Comparison of ENCODE assay signal across 7 mouse cellular contexts in the genomic region with DNA sequence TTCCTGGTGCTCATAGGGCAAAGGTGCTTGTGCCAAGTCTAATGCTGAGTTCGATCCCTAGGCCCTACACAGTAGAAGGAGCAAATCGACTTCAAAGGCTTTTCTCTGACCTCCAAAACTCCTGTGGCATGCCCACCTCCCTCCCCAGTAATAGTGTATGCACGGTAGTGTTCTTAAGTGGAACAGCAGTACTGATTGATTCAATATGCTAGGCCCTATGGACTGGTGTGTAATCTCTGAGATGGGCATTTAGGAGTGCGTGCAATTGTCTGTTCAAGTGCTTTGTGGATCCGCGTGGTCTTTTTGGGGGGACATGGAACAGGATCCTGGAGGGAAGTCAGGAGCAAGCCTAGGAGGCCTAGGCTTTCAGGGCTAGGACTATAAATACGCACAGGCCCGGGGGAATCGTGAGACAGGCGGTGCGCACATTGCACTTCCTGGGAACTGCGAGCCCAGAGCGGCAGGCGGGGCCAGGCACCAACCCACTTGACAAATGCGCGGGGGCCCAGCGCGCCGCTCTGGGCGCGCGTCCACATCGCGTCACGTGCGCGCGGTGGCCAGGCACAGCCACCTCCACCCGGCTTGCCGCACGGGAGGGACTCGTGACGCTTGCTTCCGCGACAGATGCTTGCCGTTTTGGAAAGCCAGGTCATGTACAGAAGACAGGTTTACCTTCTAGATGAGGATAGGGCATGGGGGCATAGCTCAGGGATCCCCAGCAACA. TPM values are rescaled to one million over a fixed set of nuclear protein-coding genes. Genes with fewer than 3 reads are reported as not detected.
A peak's percentile ranks its signal among the peaks of the same experiment; 100 is the strongest.
DNase-seq lines count a peak whose midpoint lies in the region; ATAC-seq lines count a peak whose summit lies in the region.

No protein-coding gene starts in this region.

- peak overlapping the region; percentile 42 for H3K4me3 ChIP-seq in embryonic facial prominence, embryonic 11.5 days (ENCODE audit: low read depth, low read length)
- H3K4me3 ChIP-seq in limb, embryonic 10.5 days = peak overlapping the region; percentile 62
- H3K4me3 ChIP-seq in midbrain, embryonic 13.5 days (replicated peaks) = peak overlapping the region; percentile 49

- peak; percentile 90 for ATAC-seq in embryonic facial prominence, embryonic 11.5 days (replicated peaks; ENCODE audit: insufficient number of reproducible peaks, low FRiP score, low TSS enrichment, low read depth)
- ATAC-seq in granulocyte monocyte progenitor cell, adult 5-6 weeks (replicated peaks; ENCODE audit: poor library complexity, severe bottlenecking) = peak; percentile 90
- ATAC-seq in midbrain, embryonic 13.5 days = peak; percentile 96

- no peaks in the 10 kb centered on the region for H3K9me3 ChIP-seq in embryonic facial prominence, embryonic 11.5 days (replicated peaks; ENCODE audit: control insufficient read depth, low read length)
- H3K9me3 ChIP-seq in limb, embryonic 10.5 days (replicated peaks) = no peaks in the 10 kb centered on the region
- no peaks in the 10 kb centered on the region for H3K9me3 ChIP-seq in midbrain, embryonic 13.5 days

- no peaks in the 10 kb centered on the region for H3K36me3 ChIP-seq in embryonic facial prominence, embryonic 11.5 days (replicated peaks; ENCODE audit: control insufficient read depth, insufficient read depth, low read depth, low read length)
- no peaks in the 10 kb centered on the region for H3K36me3 ChIP-seq in limb, embryonic 10.5 days
- no peaks in the 10 kb centered on the region for H3K36me3 ChIP-seq in midbrain, embryonic 13.5 days

- peak overlapping the region; percentile 65 for H3K27ac ChIP-seq in embryonic facial prominence, embryonic 11.5 days (replicated peaks; ENCODE audit: low read depth, low read length)
- peak overlapping the region; percentile 88 for H3K27ac ChIP-seq in limb, embryonic 10.5 days
- H3K27ac ChIP-seq in midbrain, embryonic 13.5 days = peak overlapping the region; percentile 75

- H3K4me2 ChIP-seq in embryonic facial prominence, embryonic 11.5 days (ENCODE audit: low read depth, low read length) = peak overlapping the region; percentile 86
- H3K4me2 ChIP-seq in midbrain, embryonic 13.5 days (replicated peaks) = peak overlapping the region; percentile 70

- H3K4me1 ChIP-seq in embryonic facial prominence, embryonic 11.5 days (ENCODE audit: control insufficient read depth, insufficient read depth, low read length) = no peaks in the 10 kb centered on the region
- H3K4me1 ChIP-seq in limb, embryonic 10.5 days = peaks cover 16% of the 10 kb centered on the region
- H3K4me1 ChIP-seq in midbrain, embryonic 13.5 days (replicated peaks) = peaks cover 13% of the 10 kb centered on the region

- no peaks in the 10 kb centered on the region for H3K27me3 ChIP-seq in embryonic facial prominence, embryonic 11.5 days (ENCODE audit: control insufficient read depth, insufficient read depth, low read length)
- H3K27me3 ChIP-seq in limb, embryonic 10.5 days (ENCODE audit: low read depth, poor library complexity, severe bottlenecking) = no peaks in the 10 kb centered on the region
- H3K27me3 ChIP-seq in midbrain, embryonic 13.5 days = no peaks in the 10 kb centered on the region

- H3K9ac ChIP-seq in embryonic facial prominence, embryonic 11.5 days (replicated peaks; ENCODE audit: low read length) = peak overlapping the region; percentile 70
- H3K9ac ChIP-seq in midbrain, embryonic 13.5 days (replicated peaks) = peak overlapping the region; percentile 56

- WGBS in embryonic facial prominence, embryonic 11.5 days = 2% methylated on average over 36 of the region's 36 CpGs
- 2% methylated on average over 36 of the region's 36 CpGs for WGBS in limb, embryonic 10.5 days
- 3% methylated on average over 36 of the region's 36 CpGs for WGBS in midbrain, embryonic 13.5 days

- DNase-seq in adrenal gland, postnatal 14 days = peak; percentile 96
- DNase-seq in embryonic facial prominence, embryonic 11.5 days (ENCODE audit: low spot score) = peak; percentile 84
- peak; percentile 94 for DNase-seq in kidney, adult 11 months
- peak; percentile 88 for DNase-seq in limb, embryonic 10.5 days (ENCODE audit: low spot score)
- DNase-seq in spleen, adult 12 weeks (ENCODE audit: low spot score) = peak; percentile 79

RNA-seq across cellular contexts. Expression of gene Hnrnpu, which starts 31.1 kb away (rescaled TPM):
- total RNA-seq in adrenal gland, postnatal 14 days (2021) = 419 and 430 TPM in 2 replicates
- 823 and 953 TPM in 2 replicates for polyA plus RNA-seq in embryonic facial prominence, embryonic 11.5 days (2014; fragmentation: Nextera tagmentation; extraction: Ambion mirVana)
- 580 and 661 TPM in 2 replicates for total RNA-seq in granulocyte monocyte progenitor cell, adult 5-6 weeks (2014; fragmentation: Nextera tagmentation)
- 553 and 618 TPM in 2 replicates for total RNA-seq in granulocyte monocyte progenitor cell, adult 5-6 weeks (2017)
- 608 TPM in 2 replicates for polyA plus RNA-seq in limb, embryonic 10.5 days (2016; fragmentation: Nextera tagmentation; extraction: Ambion mirVana)
- 293 and 372 TPM in 2 replicates for polyA plus RNA-seq in midbrain, embryonic 13.5 days (2015; fragmentation: Nextera tagmentation; extraction: Ambion mirVana)

RNA-seq across cellular contexts. Expression of gene Efcab2, which starts 37.2 kb away (rescaled TPM):
- 2.9 and 3.4 TPM in 2 replicates for total RNA-seq in adrenal gland, postnatal 14 days (2021)
- 5.2 and 6.3 TPM in 2 replicates for polyA plus RNA-seq in embryonic facial prominence, embryonic 11.5 days (2014; fragmentation: Nextera tagmentation; extraction: Ambion mirVana)
- total RNA-seq in granulocyte monocyte progenitor cell, adult 5-6 weeks (2014; fragmentation: Nextera tagmentation) = 3.1 TPM in 2 replicates
- total RNA-seq in granulocyte monocyte progenitor cell, adult 5-6 weeks (2017) = 2.3 and 4.0 TPM in 2 replicates
- polyA plus RNA-seq in limb, embryonic 10.5 days (2016; fragmentation: Nextera tagmentation; extraction: Ambion mirVana) = 4.0 and 4.6 TPM in 2 replicates
- 8.8 and 9.0 TPM in 2 replicates for polyA plus RNA-seq in midbrain, embryonic 13.5 days (2015; fragmentation: Nextera tagmentation; extraction: Ambion mirVana)

RNA-seq across cellular contexts. Expression of gene Cox20, which starts 49.8 kb away (rescaled TPM):
- 88.1 and 107 TPM in 2 replicates for total RNA-seq in adrenal gland, postnatal 14 days (2021)
- polyA plus RNA-seq in embryonic facial prominence, embryonic 11.5 days (2014; fragmentation: Nextera tagmentation; extraction: Ambion mirVana) = 106 and 120 TPM in 2 replicates
- total RNA-seq in granulocyte monocyte progenitor cell, adult 5-6 weeks (2014; fragmentation: Nextera tagmentation) = 131 and 163 TPM in 2 replicates
- 142 and 153 TPM in 2 replicates for total RNA-seq in granulocyte monocyte progenitor cell, adult 5-6 weeks (2017)
- polyA plus RNA-seq in limb, embryonic 10.5 days (2016; fragmentation: Nextera tagmentation; extraction: Ambion mirVana) = 75.7 and 88.5 TPM in 2 replicates
- 160 and 172 TPM in 2 replicates for polyA plus RNA-seq in midbrain, embryonic 13.5 days (2015; fragmentation: Nextera tagmentation; extraction: Ambion mirVana)

Comparison
In these comparisons a context has a peak if more than half of its experiments do, and no peak if none do; other contexts are left out.
1. Peak in every context shown above with its lines: DNase-seq, ATAC-seq, H3K4me3 ChIP-seq and H3K27ac ChIP-seq.